Mouse (Mus musculus): Measurements from ENCODE around the gene Stat2.

DNA sequence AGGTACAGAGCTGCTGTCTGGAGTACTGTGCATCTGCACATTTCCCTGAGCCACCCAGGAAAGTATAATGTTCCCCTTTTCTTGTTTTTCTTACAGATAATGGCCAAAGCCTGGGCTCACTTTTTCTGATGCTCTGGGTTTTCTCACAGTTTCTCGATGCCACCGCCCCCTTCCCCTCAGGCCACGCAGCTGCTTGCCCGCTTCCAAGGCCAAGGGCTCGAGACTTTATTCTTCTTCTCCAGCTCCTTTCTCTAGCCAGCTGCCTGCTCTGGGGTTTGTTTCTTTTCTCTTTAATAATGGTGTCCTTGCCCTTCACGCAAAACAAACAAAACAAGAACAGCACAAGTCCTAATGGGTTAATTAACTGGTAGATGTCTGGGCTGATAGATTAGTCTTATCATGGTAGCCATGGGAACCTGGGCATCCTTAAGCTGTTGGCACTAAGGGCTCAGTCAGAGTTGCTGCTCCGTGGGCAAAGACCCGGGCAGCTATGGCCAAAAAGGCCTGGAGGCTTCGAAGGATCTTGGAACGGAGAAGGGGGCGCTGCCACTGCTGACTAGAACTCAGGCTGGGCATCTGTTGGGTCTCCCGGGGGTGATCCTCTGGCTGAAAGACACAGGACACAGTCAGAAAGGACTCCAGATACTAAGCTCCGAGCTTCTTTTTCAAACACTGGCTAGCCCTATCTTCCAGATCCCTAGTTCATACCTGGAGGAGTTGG lies 26.2 kb downstream of the Stat2 start:
- TF ChIP-seq CTCF (IDR thresholded peaks at IDR 0.05; ENCODE audit: insufficient read depth, low read length) (no peak), POLR2A (IDR thresholded peaks at IDR 0.05; ENCODE audit: borderline replicate concordance, extremely low read depth, low read depth, low read length) (no peak)
